9 mouse cellular contexts compared by ENCODE assay signal in the genomic region with DNA sequence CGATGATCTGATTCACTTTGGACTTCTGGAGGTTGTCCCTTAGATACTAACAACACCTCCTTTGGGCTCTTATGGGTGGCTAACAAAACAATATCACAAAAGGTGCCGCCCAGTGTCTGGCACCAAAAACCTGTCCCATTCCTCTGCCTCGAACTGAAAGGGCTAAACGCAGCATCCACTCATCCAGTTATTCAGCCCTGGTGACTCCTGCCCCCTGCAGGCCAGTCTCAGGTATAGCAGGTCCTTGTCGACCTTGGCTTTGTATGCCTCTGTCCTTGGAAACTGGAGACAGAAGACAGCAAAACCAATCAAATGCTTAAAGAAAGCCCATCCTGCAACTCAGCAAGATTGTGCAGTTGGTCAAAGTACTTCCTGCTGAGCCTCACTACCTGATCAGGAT. TPM values are rescaled to one million over a fixed set of nuclear protein-coding genes. Genes with fewer than 3 reads are reported as not detected.
DNase-seq lines count a peak whose midpoint lies in the region; ATAC-seq and TF ChIP-seq lines count a peak whose summit lies in the region.
"Had no signal": no experiment of that assay in that cellular context is flagged by ENCODE, and none has a peak within 500 bp of the region (broad histone marks: within the 10 kb centered on the region; RNA-seq: fewer than 3 reads in every experiment).

No protein-coding gene starts in this region.

- peaks cover 33% of the 10 kb centered on the region for H3K4me1 ChIP-seq in limb, embryonic 11.5 days (ENCODE audit: control insufficient read depth, insufficient read depth, low read length)
- H3K4me1 ChIP-seq in limb, embryonic 10.5 days: peaks cover 83% of the 10 kb centered on the region
- peaks cover 9% of the 10 kb centered on the region; the same call in 1 of the 2 replicates for H3K4me1 ChIP-seq in lung, adult 2 months (ENCODE audit: control insufficient read depth, insufficient read depth, low read length)

- peak; percentile 79 for DNase-seq in CD4-positive, CD25-positive, alpha-beta regulatory T cell, adult 2 months (ENCODE audit: low read depth, low spot score)
- DNase-seq in limb, embryonic 11.5 days (ENCODE audit: low spot score): peak; percentile 60
- no peak for DNase-seq in limb, embryonic 10.5 days (ENCODE audit: low spot score)
- peak; percentile 62 for DNase-seq in cerebellum, adult 8-10 months
- DNase-seq in lung, adult 2 months: peak; percentile 28
- peak; percentile 58 for DNase-seq in thymus, postnatal 25 days
- DNase-seq in right cerebral cortex, postnatal 36 days (ENCODE audit: low spot score in 2 of 2): no peak

- TF ChIP-seq POLR2A in lung, adult 2 months (IDR thresholded peaks at IDR 0.05; ENCODE audit: borderline replicate concordance, extremely low read depth, low read depth, low read length): no peak

- ATAC-seq in CD4-positive, CD25-positive, alpha-beta regulatory T cell, adult 4 months: no peak
- ATAC-seq in limb, embryonic 11.5 days (ENCODE audit: insufficient number of reproducible peaks, low FRiP score, low TSS enrichment, low read depth): no peak

- no peaks in the 10 kb centered on the region for H3K9me3 ChIP-seq in limb, embryonic 11.5 days (ENCODE audit: control insufficient read depth, low read length)
- H3K9me3 ChIP-seq in limb, embryonic 10.5 days (replicated peaks): no peaks in the 10 kb centered on the region
- H3K9me3 ChIP-seq: midbrain, embryonic 12.5 days had no signal

- no peak overlapping the region for H3K9ac ChIP-seq in limb, embryonic 11.5 days (ENCODE audit: low read length)
- H3K9ac ChIP-seq: midbrain, embryonic 12.5 days had no signal

- no peak overlapping the region for H3K4me3 ChIP-seq in limb, embryonic 11.5 days (ENCODE audit: low read depth, low read length)
- H3K4me3 ChIP-seq in limb, embryonic 10.5 days: no peak overlapping the region
- no peak overlapping the region for H3K4me3 ChIP-seq in lung, adult 2 months (replicated peaks; ENCODE audit: extremely low read depth, low read depth, low read length)
- H3K4me3 ChIP-seq: midbrain, embryonic 12.5 days had no signal

- peaks cover 19% of the 10 kb centered on the region for H3K27me3 ChIP-seq in limb, embryonic 11.5 days (ENCODE audit: control insufficient read depth, insufficient read depth, low read length)
- peaks cover 60% of the 10 kb centered on the region for H3K27me3 ChIP-seq in limb, embryonic 10.5 days (ENCODE audit: low read depth, poor library complexity, severe bottlenecking)

- no peak overlapping the region for H3K4me2 ChIP-seq in limb, embryonic 11.5 days (ENCODE audit: low read depth, severe bottlenecking)
- H3K4me2 ChIP-seq: midbrain, embryonic 12.5 days had no signal

- H3K36me3 ChIP-seq in limb, embryonic 11.5 days (ENCODE audit: control insufficient read depth, insufficient read depth, low read length): no peaks in the 10 kb centered on the region
- no peaks in the 10 kb centered on the region for H3K36me3 ChIP-seq in limb, embryonic 10.5 days
- H3K36me3 ChIP-seq: midbrain, embryonic 12.5 days had no signal

- WGBS in limb, embryonic 11.5 days: 51% methylated on average over 5 of the region's 5 CpGs
- WGBS in limb, embryonic 10.5 days: 56% methylated on average over 5 of the region's 5 CpGs
- 47% methylated on average over 5 of the region's 5 CpGs for WGBS in lung, adult 2 months

- no peak overlapping the region for H3K27ac ChIP-seq in limb, embryonic 11.5 days (replicated peaks; ENCODE audit: low read depth, low read length)
- no peak overlapping the region for H3K27ac ChIP-seq in limb, embryonic 10.5 days
- H3K27ac ChIP-seq: midbrain, embryonic 12.5 days had no signal

- TF ChIP-seq CTCF in lung, adult 2 months (IDR thresholded peaks at IDR 0.05; ENCODE audit: insufficient read depth, low read length): peak; percentile 88

RNA-seq across cellular contexts. Expression of a gene that starts 5.4 kb away (rescaled TPM):
- not detected for polyA plus RNA-seq in CD4-positive, CD25-positive, alpha-beta regulatory T cell, adult 4 months (2017; shearing (Covaris generic))
- polyA plus RNA-seq in limb, embryonic 11.5 days (2014; fragmentation: Nextera tagmentation; extraction: Ambion mirVana): 1.2 and 1.9 TPM in 2 replicates
- 1.9 and 2.6 TPM in 2 replicates for polyA plus RNA-seq in limb, embryonic 10.5 days (2016; fragmentation: Nextera tagmentation; extraction: Ambion mirVana)
- 3.2 and 6.9 TPM in 2 replicates for polyA plus RNA-seq in lung, adult 2 months (2012; rRNA removed)

RNA-seq across cellular contexts. Expression of a gene that starts 30.8 kb away (rescaled TPM):
- 10 to 100 TPM; 28.9 to 37.0 TPM for polyA plus RNA-seq in CD4-positive, CD25-positive, alpha-beta regulatory T cell, adult 4 months (2017; shearing (Covaris generic))
- 51.5 and 58.8 TPM in 2 replicates for polyA plus RNA-seq in limb, embryonic 11.5 days (2014; fragmentation: Nextera tagmentation; extraction: Ambion mirVana)
- polyA plus RNA-seq in limb, embryonic 10.5 days (2016; fragmentation: Nextera tagmentation; extraction: Ambion mirVana): 92.0 and 94.3 TPM in 2 replicates
- 44.1 and 53.8 TPM in 2 replicates for polyA plus RNA-seq in lung, adult 2 months (2012; rRNA removed)

RNA-seq across cellular contexts. Expression of a gene that starts 46.8 kb away (rescaled TPM):
- polyA plus RNA-seq in CD4-positive, CD25-positive, alpha-beta regulatory T cell, adult 4 months (2017; shearing (Covaris generic)): 100 to 1,000 TPM in 1 of 2 experiments, 10 to 100 TPM in 1; 84.0 to 114 TPM
- 118 and 123 TPM in 2 replicates for polyA plus RNA-seq in limb, embryonic 11.5 days (2014; fragmentation: Nextera tagmentation; extraction: Ambion mirVana)
- 130 and 157 TPM in 2 replicates for polyA plus RNA-seq in limb, embryonic 10.5 days (2016; fragmentation: Nextera tagmentation; extraction: Ambion mirVana)
- polyA plus RNA-seq in lung, adult 2 months (2012; rRNA removed): 51.5 and 55.4 TPM in 2 replicates

RNA-seq across cellular contexts. Expression of a gene that starts 54.0 kb away (rescaled TPM):
- polyA plus RNA-seq in CD4-positive, CD25-positive, alpha-beta regulatory T cell, adult 4 months (2017; shearing (Covaris generic)): 10 to 100 TPM; 16.1 to 16.4 TPM
- 65.3 and 65.4 TPM in 2 replicates for polyA plus RNA-seq in limb, embryonic 11.5 days (2014; fragmentation: Nextera tagmentation; extraction: Ambion mirVana)
- 77.0 and 78.3 TPM in 2 replicates for polyA plus RNA-seq in limb, embryonic 10.5 days (2016; fragmentation: Nextera tagmentation; extraction: Ambion mirVana)
- 50.0 and 52.8 TPM in 2 replicates for polyA plus RNA-seq in lung, adult 2 months (2012; rRNA removed)

Comparison
In these comparisons a context has a peak if more than half of its experiments do, and no peak if none do; other contexts are left out.
1. DNase-seq: peak in CD4-positive, CD25-positive, alpha-beta regulatory T cell, adult 2 months (single experiment), limb, embryonic 11.5 days (single experiment), cerebellum, adult 8-10 months (single experiment), lung, adult 2 months (single experiment) and thymus, postnatal 25 days (single experiment); none in limb, embryonic 10.5 days (single experiment) and right cerebral cortex, postnatal 36 days (0 of 2).